Comparison of ENCODE assay signal across 8 mouse cellular contexts in genomic region chr6:142507785-142508162, GRCm38 (mm10). TPM values are rescaled to one million over a fixed set of nuclear protein-coding genes. Genes with fewer than 3 reads are reported as not detected.
DNase-seq lines count a peak whose midpoint lies in the region; ATAC-seq and TF ChIP-seq lines count a peak whose summit lies in the region.

TSS of gene Ldhb (minus strand) at chr6:142507957.

- ATAC-seq in cerebellum, adult (ENCODE audit: insufficient number of reproducible peaks, low FRiP score, low TSS enrichment) = peak; percentile 96
- peak; percentile 98 for ATAC-seq in forebrain, embryonic 14.5 days
- ATAC-seq in heart, postnatal 0 days (ENCODE audit: insufficient read depth, low read depth) = peak; percentile 97
- peak; percentile 73 for ATAC-seq in liver, embryonic 12.5 days
- peak; percentile 99 for ATAC-seq in stomach, postnatal 0 days (ENCODE audit: low FRiP score, low TSS enrichment)

- peaks cover 86% of the 10 kb centered on the region for H3K4me1 ChIP-seq in E14TG2a.4 (replicated peaks; ENCODE audit: low read depth, low read length)
- peaks cover 12% of the 10 kb centered on the region for H3K4me1 ChIP-seq in forebrain, embryonic 14.5 days (ENCODE audit: control insufficient read depth, insufficient read depth, low read length)
- peaks cover 16% of the 10 kb centered on the region for H3K4me1 ChIP-seq in heart, postnatal 0 days (ENCODE audit: control insufficient read depth, insufficient read depth)
- H3K4me1 ChIP-seq in liver, embryonic 12.5 days = peaks cover 6% of the 10 kb centered on the region; the same call in 1 of the 2 replicates
- H3K4me1 ChIP-seq in stomach, postnatal 0 days (replicated peaks; ENCODE audit: control insufficient read depth, insufficient read depth) = 0 out of 2 replicates have a peak, but pooled peaks cover 5% of the 10 kb centered on the region

- H3K4me3 ChIP-seq in E14TG2a.4 (replicated peaks; ENCODE audit: low read length) (peak within 1 kb of the TSS; percentile 83), myocyte (peak within 1 kb of the TSS; percentile 18)
- peak within 1 kb of the TSS; percentile 58 for H3K4me3 ChIP-seq in forebrain, embryonic 14.5 days (ENCODE audit: low read depth, low read length)
- peak within 1 kb of the TSS; percentile 67 for H3K4me3 ChIP-seq in heart, postnatal 0 days (ENCODE audit: low read depth, low read length)
- H3K4me3 ChIP-seq in liver, embryonic 12.5 days = peak within 1 kb of the TSS; percentile 46
- peak within 1 kb of the TSS; percentile 50 for H3K4me3 ChIP-seq in stomach, postnatal 0 days (ENCODE audit: low read depth, low read length)

- 0% methylated on average over 19 of the region's 19 CpGs for WGBS in forebrain, embryonic 14.5 days
- WGBS in heart, postnatal 0 days = 2% methylated on average over 19 of the region's 19 CpGs
- WGBS in liver, embryonic 12.5 days (ENCODE audit: insufficient replicate concordance) = 0% methylated on average over 18 of the region's 19 CpGs
- WGBS in stomach, postnatal 0 days = 0% methylated on average over 16 of the region's 19 CpGs

- peak within 1 kb of the TSS; percentile 91 for H3K4me2 ChIP-seq in forebrain, embryonic 14.5 days (ENCODE audit: low read length)
- peak within 1 kb of the TSS; percentile 65 for H3K4me2 ChIP-seq in heart, postnatal 0 days (ENCODE audit: low read depth, low read length)
- peak within 1 kb of the TSS; percentile 62 for H3K4me2 ChIP-seq in liver, embryonic 12.5 days
- peak within 1 kb of the TSS; percentile 77 for H3K4me2 ChIP-seq in myocyte (ENCODE audit: low read depth)
- peak within 1 kb of the TSS; percentile 88 for H3K4me2 ChIP-seq in stomach, postnatal 0 days (replicated peaks; ENCODE audit: low read depth)

- DNase-seq in forebrain, embryonic 14.5 days (ENCODE audit: low spot score) = peak; percentile 96
- peak; percentile 97 for DNase-seq in heart, postnatal 0 days (ENCODE audit: low spot score)
- peak; percentile 95 to 98 for DNase-seq in kidney, postnatal 25 days
- DNase-seq in stomach, postnatal 0 days (ENCODE audit: low spot score) = peak; percentile 92

- TF ChIP-seq POLR2A in myocyte (IDR thresholded peaks at IDR 0.05; ENCODE audit: insufficient read length, low read depth) = peak; percentile 57

- H3K36me3 ChIP-seq in E14TG2a.4 (ENCODE audit: insufficient read depth, low read length) (peaks cover 32% of the 10 kb centered on the region), myocyte (ENCODE audit: control insufficient read depth, insufficient read depth) (no peaks in the 10 kb centered on the region)
- H3K36me3 ChIP-seq in forebrain, embryonic 14.5 days (ENCODE audit: control insufficient read depth, insufficient read depth, low read length) = peaks cover 6% of the 10 kb centered on the region; the same call in 1 of the 2 replicates
- H3K36me3 ChIP-seq in heart, postnatal 0 days (replicated peaks; ENCODE audit: control insufficient read depth, insufficient read depth, low read length) = peaks cover 12% of the 10 kb centered on the region
- no peaks in the 10 kb centered on the region for H3K36me3 ChIP-seq in liver, embryonic 12.5 days
- H3K36me3 ChIP-seq in stomach, postnatal 0 days (ENCODE audit: control insufficient read depth, insufficient read depth, low read length) = peaks cover 2% of the 10 kb centered on the region; the same call in 1 of the 2 replicates

- H3K27me3 ChIP-seq in E14TG2a.4 (ENCODE audit: insufficient read depth, low read length) (no peaks in the 10 kb centered on the region), myocyte (ENCODE audit: control insufficient read depth, insufficient read depth, insufficient read length) (no peaks in the 10 kb centered on the region)
- H3K27me3 ChIP-seq in forebrain, embryonic 14.5 days (replicated peaks; ENCODE audit: control insufficient read depth, insufficient read depth, low read length) = 0 out of 2 replicates have a peak, but pooled peaks cover 4% of the 10 kb centered on the region
- H3K27me3 ChIP-seq in heart, postnatal 0 days (ENCODE audit: control insufficient read depth, insufficient read depth, low read length) = no peaks in the 10 kb centered on the region
- peaks cover 66% of the 10 kb centered on the region for H3K27me3 ChIP-seq in liver, embryonic 12.5 days (replicated peaks)
- H3K27me3 ChIP-seq in stomach, postnatal 0 days (ENCODE audit: control insufficient read depth, insufficient read depth, low read length) = no peaks in the 10 kb centered on the region

- no peak for TF ChIP-seq EP300 in heart, postnatal 0 days (IDR thresholded peaks at IDR 0.05; ENCODE audit: low read depth)
- TF ChIP-seq EP300 in stomach, postnatal 0 days (optimal IDR thresholded peaks at IDR 0.05) = no peak

- no peak for TF ChIP-seq CTCF in E14TG2a.4 (conservative IDR thresholded peaks at IDR 0.05; ENCODE audit: low read length)
- TF ChIP-seq CTCF in heart, postnatal 0 days (IDR thresholded peaks at IDR 0.05; ENCODE audit: low read depth) = no peak
- TF ChIP-seq CTCF in stomach, postnatal 0 days (IDR thresholded peaks at IDR 0.05; ENCODE audit: low read depth) = no peak

- H3K9me3 ChIP-seq in E14TG2a.4 (ENCODE audit: low read length) = no peaks in the 10 kb centered on the region
- H3K9me3 ChIP-seq in forebrain, embryonic 14.5 days (replicated peaks; ENCODE audit: control insufficient read depth, low read length) = no peaks in the 10 kb centered on the region
- no peaks in the 10 kb centered on the region for H3K9me3 ChIP-seq in heart, postnatal 0 days (replicated peaks; ENCODE audit: control insufficient read depth, low read length)
- H3K9me3 ChIP-seq in liver, embryonic 12.5 days (replicated peaks) = no peaks in the 10 kb centered on the region
- H3K9me3 ChIP-seq in stomach, postnatal 0 days (ENCODE audit: control insufficient read depth, low read length) = no peaks in the 10 kb centered on the region

- no peak within 1 kb of the TSS; the same call in 1 of the 2 replicates for H3K27ac ChIP-seq in forebrain, embryonic 14.5 days (ENCODE audit: low read depth, low read length)
- H3K27ac ChIP-seq in heart, postnatal 0 days (ENCODE audit: low read depth) = peak within 1 kb of the TSS; percentile 89
- H3K27ac ChIP-seq in liver, embryonic 12.5 days = no peak within 1 kb of the TSS
- peak within 1 kb of the TSS; percentile 65 for H3K27ac ChIP-seq in stomach, postnatal 0 days (replicated peaks)

- no peaks in the 10 kb centered on the region for H3K79me2 ChIP-seq in myocyte (ENCODE audit: control insufficient read depth, insufficient read depth)

- H3K9ac ChIP-seq in forebrain, embryonic 14.5 days (ENCODE audit: low read length) = peak within 1 kb of the TSS; percentile 78
- peak within 1 kb of the TSS; percentile 79 for H3K9ac ChIP-seq in heart, postnatal 0 days (replicated peaks; ENCODE audit: low read depth, low read length)
- H3K9ac ChIP-seq in liver, embryonic 12.5 days = no peak within 1 kb of the TSS
- peak within 1 kb of the TSS; percentile 63 for H3K9ac ChIP-seq in stomach, postnatal 0 days (ENCODE audit: low read length)

- H3ac ChIP-seq in myocyte (ENCODE audit: control insufficient read depth, insufficient read length) = no peak within 1 kb of the TSS

TF ChIP-seq in myocyte, 11 proteins besides CTCF, POLR2A, EP300 and RAD21:
- TF ChIP-seq MYOG (IDR thresholded peaks at IDR 0.05; ENCODE audit: control insufficient read depth in 1 of 3, insufficient read depth in 1 of 3, insufficient read length in 2 of 3, low read depth in 2 of 3) (no peak), TCF12 (IDR thresholded peaks at IDR 0.05; ENCODE audit: insufficient read depth, poor library complexity, severe bottlenecking) (no peak), POLR2AphosphoS2 (IDR thresholded peaks at IDR 0.05; ENCODE audit: insufficient read length, low read depth) (peak; percentile 18)
TF ChIP-seq in myocyte: peak in this region for 1.

RNA-seq across cellular contexts. Expression of gene Ldhb, which starts in this region (rescaled TPM):
- 544 and 576 TPM in 2 replicates for polyA plus RNA-seq in forebrain, embryonic 14.5 days (2014; fragmentation: Nextera tagmentation; extraction: Ambion mirVana)
- total RNA-seq in heart, postnatal 0 days (2014; rRNA removed; ENCODE audit: low replicate concordance) = 851 and 887 TPM in 2 replicates
- polyA plus RNA-seq in heart, postnatal 0 days (2015; fragmentation: Nextera tagmentation; extraction: Ambion mirVana) = 2,292 and 2,354 TPM in 2 replicates
- polyA plus RNA-seq in liver, embryonic 12.5 days (2016; fragmentation: Nextera tagmentation; extraction: Ambion mirVana) = 61.7 and 63.3 TPM in 2 replicates
- polyA plus RNA-seq in myocyte (2012; fragmentation: generic; extraction: Trizol) = 52.1 TPM
- 151 and 174 TPM in 2 replicates for polyA plus RNA-seq in stomach, postnatal 0 days (2015; fragmentation: Nextera tagmentation; extraction: Ambion mirVana)

Comparison
In these comparisons a context has a peak if more than half of its experiments do, and no peak if none do; other contexts are left out.
1. H3K4me3 ChIP-seq: peak in every context shown above with its lines; median percentile 83 in E14TG2a.4; 67 in heart, postnatal 0 days; 58 in forebrain, embryonic 14.5 days; 50 in stomach, postnatal 0 days; 46 in liver, embryonic 12.5 days; 18 in myocyte.
2. H3K27ac ChIP-seq: peak in heart, postnatal 0 days (single experiment) and stomach, postnatal 0 days (single experiment); none in forebrain, embryonic 14.5 days (single experiment) and liver, embryonic 12.5 days (single experiment).
3. Peak in every context shown above with its lines, with median percentiles within 50 percentile points of each other: ATAC-seq, DNase-seq and H3K4me2 ChIP-seq.